Mouse (Mus musculus) erythroblast, embryonic 14.5 days (primary cell): Measurements from ENCODE around the gene Sim2. TPM values are rescaled to one million over a fixed set of nuclear protein-coding genes. Genes with fewer than 3 reads are reported as not detected.

Source experiments
- H3K27me3 ChIP-seq: 2 replicates; pipeline ENCODE4 v1.6.1; 2012; ENCODE audit warnings: inconsistent platforms; ENCODE audit not compliant: control insufficient read depth
- H3K36me3 ChIP-seq: 2 replicates; pipeline ENCODE4 v1.6.1; 2012; ENCODE audit warnings: mild to moderate bottlenecking, inconsistent platforms; ENCODE audit not compliant: control insufficient read depth
- H3K4me1 ChIP-seq: 2 replicates; pipeline ENCODE4 v1.6.1; 2012; ENCODE audit warnings: inconsistent platforms; ENCODE audit not compliant: control insufficient read depth
- H3K4me3 ChIP-seq: replicated peaks from 2 replicates; pipeline ENCODE3; 2012; ENCODE audit warnings: moderate library complexity, mild to moderate bottlenecking, inconsistent platforms
- H3K9me3 ChIP-seq: 2 replicates; pipeline ENCODE4 v1.6.1; 2012; ENCODE audit warnings: low read length, inconsistent platforms, mixed read lengths; ENCODE audit not compliant: control insufficient read depth
- GATA1 ChIP-seq: IDR thresholded peaks from 2 replicates; pipeline ENCODE4 v1.6.1; 2012; ENCODE audit warnings: low read length, inconsistent platforms, mixed read lengths
- TAL1 ChIP-seq: IDR thresholded peaks from 3 replicates; pipeline ENCODE4 v1.6.1; 2012; ENCODE audit warnings: low read length, inconsistent platforms, mixed read lengths
- polyA plus RNA-seq: library from polyadenylated mRNA; stranded (reverse); fragments of >175 nt; gene quantifications from 2 replicates; pipeline ENCODE4 v1.2.3, GENCODE M21; 2012

Sim2 gene
- polyA plus RNA-seq, 1 experiment = not detected

GRCm38 (mm10) chr16:94170218-94170617 is 85.5 kb downstream of the Sim2 start:
- Histone ChIP-seq H3K4me1 (no peaks in the 10 kb centered on the region), H3K27me3 (no peaks in the 10 kb centered on the region), H3K9me3 (no peaks in the 10 kb centered on the region), H3K36me3 (no peaks in the 10 kb centered on the region), H3K4me3 (no peak overlapping the region)
- TF ChIP-seq TAL1 (no peak), GATA1 (no peak)

- Histone ChIP-seq H3K27me3 (peaks cover 10% of the 10 kb centered on the region), H3K4me1 (no peaks in the 10 kb centered on the region), H3K9me3 (no peaks in the 10 kb centered on the region), H3K4me3 (no peak overlapping the region), H3K36me3 (no peaks in the 10 kb centered on the region)
- no peak for TF ChIP-seq TAL1
- TF ChIP-seq GATA1 = no peak
These were observed 88.6 kb downstream of the Sim2 start for GRCm38 (mm10) chr16:94173361-94173760.

GRCm38 (mm10) chr16:94175366-94175986 is 90.7 kb downstream of the Sim2 start:
- peaks cover 30% of the 10 kb centered on the region for H3K27me3 ChIP-seq
- no peak overlapping the region for H3K4me3 ChIP-seq
- H3K36me3 ChIP-seq = no peaks in the 10 kb centered on the region
- no peak for TF ChIP-seq TAL1
- no peak for TF ChIP-seq GATA1
- H3K9me3 ChIP-seq = no peaks in the 10 kb centered on the region
- no peaks in the 10 kb centered on the region for H3K4me1 ChIP-seq

Other genes with a start within 250 kb of the Sim2 start
- gene Chaf1b, start 201.0 kb upstream of the Sim2 start, polyA plus RNA-seq = 19.8 and 21.6 TPM in 2 replicates
- 0.04 TPM in 1 of 2 replicates, not detected in the other for gene Cldn14, start 76.1 kb upstream of the Sim2 start, polyA plus RNA-seq
- 0.06 and 0.08 TPM in 2 replicates for gene Hlcs, start 228.6 kb downstream of the Sim2 start, polyA plus RNA-seq
- gene Ripply3, start 243.5 kb downstream of the Sim2 start, polyA plus RNA-seq = not detected in 2 replicates